Mouse (Mus musculus) heart, embryonic 10.5 days (tissue): ENCODE data around the gene Gpr157. TPM values are rescaled to one million over a fixed set of nuclear protein-coding genes. Genes with fewer than 3 reads are reported as not detected.
A peak's percentile ranks its signal among the peaks of the same experiment; 100 is the strongest.

ENCODE experiments used
- DNase-seq: peaks from one replicate; pipeline ENCODE4 v3.0.0-alpha.2; 2017; ENCODE audit warnings: low spot score
- H3K27ac ChIP-seq: fragments of 300-500 bp; sonication (generic); 2 replicates; pipeline ENCODE4 v1.5.1; 2016; ENCODE audit warnings: mild to moderate bottlenecking
- H3K27me3 ChIP-seq: fragments of 300-500 bp; sonication (generic); 2 replicates; pipeline ENCODE4 v1.6.1; 2016; ENCODE audit warnings: mild to moderate bottlenecking; ENCODE audit not compliant: poor library complexity, insufficient read depth, severe bottlenecking
- H3K36me3 ChIP-seq: fragments of 300-500 bp; sonication (generic); 2 replicates; pipeline ENCODE4 v1.6.1; 2016; ENCODE audit warnings: mild to moderate bottlenecking, moderate library complexity
- H3K4me1 ChIP-seq: fragments of 300-500 bp; sonication (generic); 2 replicates; pipeline ENCODE4 v1.6.1; 2016; ENCODE audit warnings: mild to moderate bottlenecking
- H3K4me3 ChIP-seq: fragments of 300-500 bp; sonication (generic); 2 replicates; pipeline ENCODE4 v1.5.1; 2016; ENCODE audit warnings: mild to moderate bottlenecking, moderate library complexity
- H3K9me3 ChIP-seq: fragments of 300-500 bp; sonication (generic); 2 replicates; pipeline ENCODE4 v1.6.1; 2016; ENCODE audit warnings: mild to moderate bottlenecking, moderate library complexity
- WGBS: fragments of 180-500 bp; shearing (Covaris S2); methylation state at CpG from one replicate; pipeline ENCODE4 v1.1.7; 2016; 5-methylcytosine and 5-hydroxymethylcytosine counted together
- polyA plus RNA-seq: library from polyadenylated mRNA; unstranded; fragments of >200 nt; fragmentation: Nextera tagmentation; extraction: Ambion mirVana; gene quantifications from 2 replicates; pipeline ENCODE4 v1.2.1, GENCODE M21; 2016

Gpr157 gene
- polyA plus RNA-seq, 1 experiment from 2014 or later: 0.85 TPM

- no peak overlapping the region for H3K4me3 ChIP-seq
- 86% methylated on average over 7 of the region's 7 CpGs for WGBS
- H3K27ac ChIP-seq: no peak overlapping the region
- H3K27me3 ChIP-seq: peaks cover 25% of the 10 kb centered on the region
- no peak for DNase-seq
- H3K4me1 ChIP-seq: peaks cover 29% of the 10 kb centered on the region
- no peaks in the 10 kb centered on the region for H3K9me3 ChIP-seq
- H3K36me3 ChIP-seq: 0 out of 2 replicates have a peak, but pooled peaks cover 5% of the 10 kb centered on the region
Observed at GRCm38 (mm10) chr4:150056171-150056570, 31.0 kb upstream of the Gpr157 start.

- H3K9me3 ChIP-seq: no peaks in the 10 kb centered on the region
- 86% methylated on average over 12 of the region's 12 CpGs for WGBS
- no peak for DNase-seq
- no peak overlapping the region for H3K4me3 ChIP-seq
- H3K27ac ChIP-seq: no peak overlapping the region
- H3K36me3 ChIP-seq: 0 out of 2 replicates have a peak, but pooled peaks cover 9% of the 10 kb centered on the region
- H3K27me3 ChIP-seq: peaks cover 20% of the 10 kb centered on the region
- peaks cover 32% of the 10 kb centered on the region for H3K4me1 ChIP-seq
Observed at GRCm38 (mm10) chr4:150057722-150058121, 29.4 kb upstream of the Gpr157 start.

GRCm38 (mm10) chr4:150059841-150060468, 27.2 kb upstream of the Gpr157 start:
- H3K4me1 ChIP-seq: peaks cover 31% of the 10 kb centered on the region
- 75% methylated on average over 9 of the region's 9 CpGs for WGBS
- no peak overlapping the region for H3K4me3 ChIP-seq
- no peaks in the 10 kb centered on the region for H3K9me3 ChIP-seq
- H3K27me3 ChIP-seq: peaks cover 8% of the 10 kb centered on the region
- H3K27ac ChIP-seq: 0 out of 2 replicates have a peak overlapping the region, but pooled peaks have one; percentile 8
- no peak for DNase-seq
- peaks cover 9% of the 10 kb centered on the region; the same call in 1 of the 2 replicates for H3K36me3 ChIP-seq

- no peaks in the 10 kb centered on the region for H3K9me3 ChIP-seq
- H3K4me3 ChIP-seq: no peak overlapping the region
- peaks cover 8% of the 10 kb centered on the region for H3K27me3 ChIP-seq
- H3K36me3 ChIP-seq: peaks cover 9% of the 10 kb centered on the region; the same call in 1 of the 2 replicates
- peak overlapping the region; percentile 3; the same call in 1 of the 2 replicates for H3K27ac ChIP-seq
- peaks cover 27% of the 10 kb centered on the region for H3K4me1 ChIP-seq
- WGBS: 71% methylated on average over 23 of the region's 23 CpGs
- DNase-seq: no peak
Observed at GRCm38 (mm10) chr4:150060469-150061170, 26.5 kb upstream of the Gpr157 start.

- H3K4me1 ChIP-seq: peaks cover 18% of the 10 kb centered on the region; the same call in 1 of the 2 replicates
- 70% methylated on average over 16 of the region's 16 CpGs for WGBS
- H3K36me3 ChIP-seq: peaks cover 9% of the 10 kb centered on the region; the same call in 1 of the 2 replicates
- no peak overlapping the region for H3K27ac ChIP-seq
- DNase-seq: no peak
- no peaks in the 10 kb centered on the region for H3K9me3 ChIP-seq
- H3K4me3 ChIP-seq: no peak overlapping the region
- peaks cover 8% of the 10 kb centered on the region for H3K27me3 ChIP-seq
Observed at GRCm38 (mm10) chr4:150061432-150062225, 25.5 kb upstream of the Gpr157 start.

- Histone ChIP-seq H3K36me3 (peaks cover under 1% of the 10 kb centered on the region; the same call in 1 of the 2 replicates), H3K27me3 (no peaks in the 10 kb centered on the region), H3K27ac (no peak overlapping the region), H3K4me3 (no peak overlapping the region), H3K9me3 (no peaks in the 10 kb centered on the region), H3K4me1 (peaks cover 21% of the 10 kb centered on the region)
- no peak for DNase-seq
- WGBS: 76% methylated on average over 17 of the region's 17 CpGs
Observed at GRCm38 (mm10) chr4:150066706-150067323, 20.4 kb upstream of the Gpr157 start.

GRCm38 (mm10) chr4:150068216-150068615, 18.9 kb upstream of the Gpr157 start:
- Histone ChIP-seq H3K27ac (no peak overlapping the region), H3K4me1 (peaks cover 25% of the 10 kb centered on the region), H3K36me3 (no peaks in the 10 kb centered on the region; the same call in 1 of the 2 replicates), H3K4me3 (no peak overlapping the region), H3K27me3 (no peaks in the 10 kb centered on the region; the same call in 1 of the 2 replicates), H3K9me3 (no peaks in the 10 kb centered on the region)
- no peak for DNase-seq
- 78% methylated on average over 12 of the region's 12 CpGs for WGBS

GRCm38 (mm10) chr4:150070136-150070535, 17.0 kb upstream of the Gpr157 start:
- Histone ChIP-seq H3K27me3 (no peaks in the 10 kb centered on the region; the same call in 1 of the 2 replicates), H3K4me1 (peaks cover 25% of the 10 kb centered on the region), H3K4me3 (no peak overlapping the region), H3K27ac (peak overlapping the region; percentile 82), H3K9me3 (no peaks in the 10 kb centered on the region), H3K36me3 (no peaks in the 10 kb centered on the region)
- 28% methylated on average over 8 of the region's 8 CpGs for WGBS
- DNase-seq: no peak

- H3K4me3 ChIP-seq: no peak overlapping the region
- H3K27ac ChIP-seq: no peak overlapping the region
- H3K4me1 ChIP-seq: peaks cover 32% of the 10 kb centered on the region
- H3K36me3 ChIP-seq: no peaks in the 10 kb centered on the region
- 57% methylated on average over 15 of the region's 15 CpGs for WGBS
- DNase-seq: no peak
- no peaks in the 10 kb centered on the region for H3K9me3 ChIP-seq
- H3K27me3 ChIP-seq: no peaks in the 10 kb centered on the region; the same call in 1 of the 2 replicates
Observed at GRCm38 (mm10) chr4:150072416-150073101, 14.6 kb upstream of the Gpr157 start.

GRCm38 (mm10) chr4:150073102-150073473, 14.1 kb upstream of the Gpr157 start:
- no peak overlapping the region for H3K4me3 ChIP-seq
- no peaks in the 10 kb centered on the region for H3K36me3 ChIP-seq
- H3K4me1 ChIP-seq: peaks cover 32% of the 10 kb centered on the region
- no peak overlapping the region for H3K27ac ChIP-seq
- WGBS: 12% methylated on average over 8 of the region's 8 CpGs
- DNase-seq: no peak
- no peaks in the 10 kb centered on the region for H3K9me3 ChIP-seq
- H3K27me3 ChIP-seq: no peaks in the 10 kb centered on the region; the same call in 1 of the 2 replicates

GRCm38 (mm10) chr4:150075350-150075749, 11.8 kb upstream of the Gpr157 start:
- no peaks in the 10 kb centered on the region; the same call in 1 of the 2 replicates for H3K27me3 ChIP-seq
- DNase-seq: no peak
- no peak overlapping the region for H3K27ac ChIP-seq

GRCm38 (mm10) chr4:150076147-150076546, 11.0 kb upstream of the Gpr157 start:
- H3K27ac ChIP-seq: no peak overlapping the region
- no peaks in the 10 kb centered on the region for H3K36me3 ChIP-seq
- no peak overlapping the region for H3K4me3 ChIP-seq
- no peaks in the 10 kb centered on the region; the same call in 1 of the 2 replicates for H3K27me3 ChIP-seq
- WGBS: 30% methylated on average over 18 of the region's 18 CpGs
- no peak for DNase-seq
- no peaks in the 10 kb centered on the region for H3K9me3 ChIP-seq
- peaks cover 32% of the 10 kb centered on the region for H3K4me1 ChIP-seq

More at GRCm38 (mm10) chr4:150075350-150075749, 11.8 kb upstream of the Gpr157 start:
- H3K36me3 ChIP-seq: no peaks in the 10 kb centered on the region
- H3K9me3 ChIP-seq: no peaks in the 10 kb centered on the region
- 81% methylated on average over 7 of the region's 7 CpGs for WGBS
- peaks cover 36% of the 10 kb centered on the region for H3K4me1 ChIP-seq
- no peak overlapping the region for H3K4me3 ChIP-seq
